Mouse (Mus musculus): Measurements from ENCODE around the gene Spty2d1. TPM values are rescaled to one million over a fixed set of nuclear protein-coding genes. Genes with fewer than 3 reads are reported as not detected.
"Not testable (repeated sequence)": the region's sequence is repeated elsewhere in the genome, so short reads cannot be mapped to it uniquely, and the experiment has no call there.

The Spty2d1 gene
- 1 to 10 TPM; 3.6 to 4.8 (median 4.3) TPM for total RNA-seq (2022)

GRCm38 (mm10) chr7:47008168-47008993, at the start of gene Spty2d1:
TSS of gene Spty2d1 (minus strand) at chr7:47008411.
- DNase-seq (ENCODE audit: low spot score in 2 of 2), result peak; percentile 98 to 99

DNA sequence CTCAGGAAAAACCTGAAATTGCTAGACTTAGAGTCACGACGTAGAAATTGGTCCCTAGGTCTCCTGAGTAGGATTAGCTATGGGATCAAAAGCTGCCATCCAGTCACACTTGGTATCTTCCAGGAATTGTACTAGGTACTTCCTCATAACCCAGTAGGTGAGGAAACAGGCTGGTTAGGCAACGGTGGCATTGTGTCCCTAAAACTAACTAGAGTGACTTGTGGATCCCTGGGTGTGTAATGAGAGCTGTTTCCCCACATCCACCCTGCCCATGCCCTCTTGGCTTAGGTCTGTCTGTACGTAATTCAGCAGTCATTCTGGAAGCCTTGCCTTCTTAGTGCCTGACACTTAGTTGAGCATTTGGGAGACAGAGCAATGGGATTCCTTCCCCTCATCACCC, 48.1 kb upstream of the Spty2d1 start:
- no peak for DNase-seq (ENCODE audit: low spot score in 2 of 2)

GRCm38 (mm10) chr7:47055744-47056143, 47.5 kb upstream of the Spty2d1 start:
- DNase-seq (ENCODE audit: low spot score in 2 of 2), result no peak

- no peak for DNase-seq (ENCODE audit: low spot score in 2 of 2)
These were observed 46.5 kb upstream of the Spty2d1 start for GRCm38 (mm10) chr7:47054666-47055065.

DNA sequence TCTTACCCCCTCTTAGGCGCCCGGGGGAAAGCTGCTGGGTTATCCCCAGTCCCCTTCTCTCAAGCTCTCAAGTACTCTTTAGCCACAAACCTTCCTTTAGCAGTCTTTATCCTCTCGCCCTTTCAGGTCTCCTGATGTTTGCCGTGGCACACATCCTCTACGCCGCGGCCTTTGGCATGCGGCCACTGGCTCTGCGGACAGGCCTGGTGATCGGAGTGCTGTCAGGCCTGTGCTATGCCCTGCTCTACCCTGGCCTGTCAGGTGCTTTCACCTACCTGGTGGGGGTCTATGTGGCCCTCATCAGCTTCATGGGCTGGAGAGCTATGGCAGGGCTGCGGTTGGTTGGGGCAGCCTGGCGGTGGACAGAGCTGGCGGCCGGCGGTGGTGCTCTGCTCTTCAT, 45.1 kb upstream of the Spty2d1 start:
- DNase-seq (ENCODE audit: low spot score in 2 of 2), result peak in 1 of 2 experiments; percentile 6

- peak; percentile 13 to 22 for DNase-seq (ENCODE audit: low spot score in 2 of 2)
These were observed 44.1 kb upstream of the Spty2d1 start for GRCm38 (mm10) chr7:47052276-47052675.

DNA sequence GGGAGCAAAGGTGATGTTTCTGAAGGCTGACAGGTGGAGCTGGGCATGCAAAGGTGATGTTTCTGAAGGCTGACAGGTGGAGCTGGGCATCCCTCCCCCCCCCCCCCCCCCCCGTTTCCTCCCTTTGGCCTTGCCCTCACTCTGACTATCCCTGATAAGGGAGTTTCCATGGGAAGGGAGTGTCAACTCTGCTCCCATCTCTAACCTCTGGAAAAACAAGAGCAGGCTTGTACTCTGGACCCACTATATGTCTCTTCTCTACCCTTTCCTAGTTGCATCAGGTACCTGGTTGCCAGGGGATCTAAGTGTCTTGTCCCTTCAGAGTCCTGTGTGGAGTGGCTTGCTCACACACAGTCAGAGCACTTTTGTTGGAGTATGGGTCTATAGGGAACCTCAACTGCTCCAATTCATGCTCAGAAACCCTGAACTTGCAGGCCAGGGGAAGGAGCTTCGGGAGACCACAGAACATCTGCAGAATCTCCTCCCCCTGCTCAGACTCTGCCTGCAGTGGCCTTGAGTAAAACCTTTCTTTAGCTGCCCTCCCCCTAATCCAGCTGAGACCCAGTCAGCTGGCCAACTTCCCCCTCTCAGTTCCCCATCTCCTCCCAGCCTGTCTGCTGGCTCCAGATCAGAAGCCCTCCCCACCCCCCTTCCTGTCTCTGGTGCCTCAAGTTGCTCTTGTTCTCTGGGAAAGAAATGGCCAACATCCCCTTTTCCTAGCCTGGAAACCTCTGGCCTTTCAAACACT, 43.4 kb upstream of the Spty2d1 start:
- DNase-seq (ENCODE audit: low spot score in 2 of 2), result peak in 1 of 2 experiments; percentile 19

- no peak for DNase-seq (ENCODE audit: low spot score in 2 of 2)
These were observed 42.6 kb upstream of the Spty2d1 start for GRCm38 (mm10) chr7:47050766-47051165.

- DNase-seq (ENCODE audit: low spot score in 2 of 2), result peak; percentile 85 to 90
These were observed 42.2 kb upstream of the Spty2d1 start, which contains the start of gene Tmem86a for GRCm38 (mm10) chr7:47050366-47050765. TSS of gene Tmem86a (plus strand) at chr7:47050601.

DNA sequence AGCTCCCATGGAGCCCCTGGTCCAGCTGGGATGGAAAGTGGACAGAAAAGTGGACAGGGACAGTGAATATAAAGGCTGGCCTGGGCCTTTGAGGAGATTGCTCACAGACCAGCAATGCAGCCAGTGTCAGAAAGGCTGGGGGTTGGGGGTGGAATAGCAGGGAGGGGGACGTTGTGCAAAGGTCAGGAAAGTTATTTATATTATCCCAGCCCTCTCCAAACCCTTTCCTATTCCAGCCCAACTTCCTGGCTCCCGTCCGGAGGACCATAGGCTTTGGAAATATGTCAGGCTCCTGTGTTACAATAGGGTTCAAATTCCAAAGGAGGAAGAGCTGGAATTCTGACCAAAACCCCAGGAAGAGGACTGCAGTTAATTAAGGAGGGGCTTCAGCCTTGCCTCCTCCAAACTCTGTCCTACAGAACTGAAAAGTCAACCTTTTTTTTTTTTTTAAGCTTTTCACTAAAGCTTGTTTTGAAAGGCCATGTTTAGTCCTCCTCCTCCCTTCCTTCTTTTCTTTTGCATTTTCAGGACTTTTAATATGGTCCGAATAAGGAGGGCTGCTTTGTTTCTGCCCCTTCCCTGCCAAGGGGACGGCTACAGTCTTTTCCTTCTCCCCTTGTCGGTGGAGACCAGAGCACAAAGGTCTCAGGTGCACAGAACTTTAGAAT, 34.7 kb upstream of the Spty2d1 start:
- no peak for DNase-seq (ENCODE audit: low spot score in 2 of 2)

- DNase-seq (ENCODE audit: low spot score in 2 of 2), result no peak
These were observed 33.9 kb upstream of the Spty2d1 start for GRCm38 (mm10) chr7:47042121-47042520.

DNA sequence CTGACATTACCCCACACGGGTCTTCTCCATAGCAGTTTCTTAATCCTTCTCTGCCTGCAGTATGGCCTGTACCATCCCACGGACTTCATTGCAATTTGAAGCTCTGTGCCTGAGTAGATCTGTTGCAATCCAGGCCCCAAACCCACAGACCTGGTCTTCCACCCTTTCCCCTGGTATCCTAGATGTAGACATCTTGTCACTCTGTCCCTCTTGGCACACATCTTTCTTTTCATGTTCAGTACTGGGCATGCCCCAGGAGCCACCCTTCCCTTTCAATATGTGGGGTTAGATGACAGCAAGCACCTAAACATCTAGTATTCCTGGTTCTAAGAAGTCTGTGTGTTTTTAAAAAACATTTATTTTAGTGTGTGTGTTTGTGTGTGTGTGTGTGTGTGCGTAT, 33.5 kb upstream of the Spty2d1 start:
- no peak for DNase-seq (ENCODE audit: low spot score in 2 of 2)

DNA sequence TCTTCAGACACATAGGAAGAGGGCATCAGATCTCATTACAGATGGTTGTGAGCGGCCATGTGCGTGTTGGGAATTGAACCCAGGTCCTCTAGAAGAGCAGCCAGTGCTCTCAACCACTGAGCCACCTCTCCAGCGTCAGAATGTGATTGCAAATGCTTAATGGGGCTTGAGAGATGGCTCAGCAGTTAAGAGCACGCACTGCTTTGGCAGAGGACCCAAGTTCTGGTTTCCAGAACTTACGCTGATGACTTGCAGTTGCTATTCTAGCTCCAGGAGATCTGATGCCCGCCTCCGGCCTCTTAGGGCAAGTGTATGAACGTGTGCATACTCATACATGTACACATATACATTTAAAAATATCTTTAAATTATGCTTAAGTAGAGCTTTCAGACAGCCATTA, 27.2 kb upstream of the Spty2d1 start:
- no peak for DNase-seq (ENCODE audit: low spot score in 2 of 2)

GRCm38 (mm10) chr7:47034785-47035384, 26.7 kb upstream of the Spty2d1 start:
- DNase-seq (ENCODE audit: low spot score in 2 of 2), result no peak

- DNase-seq (ENCODE audit: low spot score in 2 of 2), result no peak
These were observed 23.2 kb upstream of the Spty2d1 start for GRCm38 (mm10) chr7:47031371-47031770.

DNA sequence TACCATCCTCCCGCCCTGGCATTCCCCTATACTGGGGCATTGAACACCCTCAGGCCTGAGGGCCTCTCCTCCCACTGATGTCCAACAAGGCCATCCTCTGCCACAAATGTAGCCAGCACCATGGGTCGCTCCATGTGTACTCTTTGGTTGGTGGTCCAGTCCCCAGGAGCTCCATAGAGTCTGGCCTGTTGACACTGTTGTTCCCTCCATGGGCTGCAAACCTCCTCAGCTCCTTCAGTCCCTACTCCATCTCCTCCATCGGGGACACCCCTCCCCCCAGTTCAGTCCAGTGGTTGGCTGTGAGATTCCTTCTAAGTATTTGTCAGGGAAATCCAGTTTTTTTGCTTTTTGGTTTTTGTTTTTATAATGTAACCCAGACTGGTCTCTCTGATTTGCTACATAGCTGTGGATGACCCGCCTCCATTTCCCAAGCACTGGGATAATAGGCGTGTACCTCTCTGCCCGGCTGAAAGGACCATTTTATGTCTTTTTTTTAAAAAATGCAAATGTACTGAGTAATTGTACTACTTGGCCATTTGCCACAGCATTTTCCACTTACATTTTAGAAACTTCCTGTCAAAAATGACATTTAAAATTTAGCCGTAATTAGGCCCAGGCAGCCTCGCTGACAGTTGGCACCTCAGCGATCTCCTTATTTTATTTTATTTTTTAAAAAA, 22.4 kb upstream of the Spty2d1 start:
- no peak for DNase-seq (ENCODE audit: low spot score in 2 of 2)

DNA sequence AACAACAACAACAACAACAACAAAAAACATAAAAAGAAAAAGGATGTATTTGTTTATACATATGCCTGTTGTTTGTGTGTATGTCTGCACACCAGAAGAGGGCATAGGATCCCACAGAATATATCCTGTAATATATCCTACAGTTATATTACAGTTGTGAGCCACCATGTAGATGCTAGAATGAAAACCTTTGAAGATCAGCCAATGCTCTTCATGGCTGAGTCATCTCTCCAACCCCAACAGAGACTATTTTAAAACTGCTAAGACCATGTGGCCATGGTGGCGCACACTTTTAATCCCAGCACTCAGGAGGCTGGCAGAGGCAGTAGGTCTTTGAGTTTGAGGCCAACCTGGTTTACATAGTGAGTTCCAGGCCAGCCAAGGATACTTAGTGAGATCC, 19.3 kb upstream of the Spty2d1 start:
- DNase-seq (ENCODE audit: low spot score in 2 of 2), result no peak

GRCm38 (mm10) chr7:47026899-47027298, 18.7 kb upstream of the Spty2d1 start:
- DNase-seq (ENCODE audit: low spot score in 2 of 2), result not testable (repeated sequence)

DNA sequence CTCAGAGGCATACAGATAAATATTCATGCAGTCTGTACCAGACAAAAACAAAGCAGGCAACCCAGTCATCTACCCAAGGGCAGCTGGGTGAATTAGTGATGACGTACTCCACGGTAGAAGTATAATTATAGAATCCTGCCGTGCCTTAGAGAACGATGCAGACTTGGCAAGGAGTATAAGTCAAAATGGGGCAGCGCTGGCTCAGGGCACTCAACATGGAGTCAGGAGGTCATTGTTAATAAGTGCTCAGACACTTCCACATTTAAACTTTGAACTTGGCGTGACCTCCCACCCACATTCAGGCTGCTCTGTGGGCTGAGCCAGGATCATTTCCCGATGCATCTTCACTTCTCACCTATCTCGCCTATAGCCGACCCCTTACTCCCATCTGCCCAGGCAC, 17.2 kb upstream of the Spty2d1 start:
- no peak for DNase-seq (ENCODE audit: low spot score in 2 of 2)

DNA sequence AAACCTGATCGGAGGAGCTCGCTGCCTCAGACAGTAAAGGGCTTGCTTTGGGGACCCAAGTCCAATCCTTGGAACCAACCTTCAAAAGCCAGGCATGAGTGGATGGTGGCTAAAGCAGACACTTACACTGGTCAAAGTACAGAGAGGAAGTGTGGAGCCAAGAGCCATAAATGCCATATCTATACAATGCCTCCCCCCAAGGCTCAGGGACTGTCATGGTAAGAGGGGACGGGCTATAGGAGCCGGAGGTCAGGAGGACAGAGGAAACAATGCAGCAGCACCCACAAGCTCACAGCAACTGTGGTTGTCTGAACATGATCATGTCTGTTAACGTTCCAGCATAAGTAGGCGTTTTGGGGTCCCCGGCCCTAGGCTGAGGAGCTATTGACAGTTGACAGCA, 16.2 kb upstream of the Spty2d1 start:
- DNase-seq (ENCODE audit: low spot score in 2 of 2), result no peak

- peak; percentile 62 to 70 for DNase-seq (ENCODE audit: low spot score in 2 of 2)
These were observed 15.3 kb upstream of the Spty2d1 start for GRCm38 (mm10) chr7:47023530-47023929.

Measured in gastrocnemius, adult 8-10 months (tissue).